Mouse (Mus musculus) cerebellum, adult 2 months (tissue): Measurements from ENCODE around the gene Tm7sf2.

Experiments
- CTCF ChIP-seq: fragments of 200-500 bp; IDR thresholded peaks from 2 replicates; pipeline ENCODE4 v1.5.1; 2011; ENCODE audit warnings: low read depth, mild to moderate bottlenecking, control low read depth, low read length, moderate library complexity, borderline replicate concordance; ENCODE audit not compliant: insufficient read depth
- POLR2A ChIP-seq: fragments of 200-500 bp; IDR thresholded peaks from 2 replicates; pipeline ENCODE4 v1.6.1; 2011; ENCODE audit warnings: low read length, control low read depth, borderline replicate concordance; ENCODE audit not compliant: insufficient read depth

- TF ChIP-seq POLR2A = no peak
- TF ChIP-seq CTCF = no peak
Measured at GRCm38 (mm10) chr19:6062418-6062817, 5.8 kb downstream of the Tm7sf2 start.
